Mouse (Mus musculus): ENCODE data around the gene Stac.

Gene Stac

GRCm38 (mm10) chr9:111689680-111690483 lies at the start of gene Stac:
TSS of gene Stac (minus strand) at chr9:111690348.
- peak; percentile 56 for DNase-seq (ENCODE audit: low spot score)

GRCm38 (mm10) chr9:111739431-111740245 lies 49.5 kb upstream of the Stac start:
- peak; percentile 39 for DNase-seq (ENCODE audit: low spot score)

GRCm38 (mm10) chr9:111739026-111739425 lies 48.9 kb upstream of the Stac start:
- no peak for DNase-seq (ENCODE audit: low spot score)

GRCm38 (mm10) chr9:111737796-111738195 lies 47.6 kb upstream of the Stac start:
- no peak for DNase-seq (ENCODE audit: low spot score)

- DNase-seq (ENCODE audit: low spot score): no peak
Observed at GRCm38 (mm10) chr9:111735931-111736330, 45.8 kb upstream of the Stac start.

- no peak for DNase-seq (ENCODE audit: low spot score)
Observed at GRCm38 (mm10) chr9:111731939-111732670, 42.0 kb upstream of the Stac start.

- DNase-seq (ENCODE audit: low spot score): peak; percentile 25
Observed at GRCm38 (mm10) chr9:111724981-111725593, 34.9 kb upstream of the Stac start.

- DNase-seq (ENCODE audit: low spot score): no peak
Observed at GRCm38 (mm10) chr9:111714457-111714856, 24.3 kb upstream of the Stac start.

- no peak for DNase-seq (ENCODE audit: low spot score)
Observed at GRCm38 (mm10) chr9:111700101-111700500, 10.0 kb upstream of the Stac start.

GRCm38 (mm10) chr9:111690484-111690855 lies 322 bp upstream of the Stac start:
- no peak for DNase-seq (ENCODE audit: low spot score)

- DNase-seq (ENCODE audit: low spot score): no peak
Observed at GRCm38 (mm10) chr9:111689146-111689545, 1.0 kb downstream of the Stac start.

GRCm38 (mm10) chr9:111684170-111684569 lies 6.0 kb downstream of the Stac start:
- DNase-seq (ENCODE audit: low spot score): no peak

GRCm38 (mm10) chr9:111679516-111679915 lies 10.6 kb downstream of the Stac start:
- DNase-seq (ENCODE audit: low spot score): no peak

- no peak for DNase-seq (ENCODE audit: low spot score)
Observed at GRCm38 (mm10) chr9:111669816-111670215, 20.3 kb downstream of the Stac start.

GRCm38 (mm10) chr9:111655066-111655465 lies 35.1 kb downstream of the Stac start:
- no peak for DNase-seq (ENCODE audit: low spot score)

- no peak for DNase-seq (ENCODE audit: low spot score)
Observed at GRCm38 (mm10) chr9:111644228-111644627, 45.9 kb downstream of the Stac start.

- DNase-seq (ENCODE audit: low spot score): no peak
Observed at GRCm38 (mm10) chr9:111643369-111643768, 46.8 kb downstream of the Stac start.

- peak; percentile 8 for DNase-seq (ENCODE audit: low spot score)
Observed at GRCm38 (mm10) chr9:111637641-111638040, 52.5 kb downstream of the Stac start.

- no peak for DNase-seq (ENCODE audit: low spot score)
Observed at GRCm38 (mm10) chr9:111632833-111633232, 57.3 kb downstream of the Stac start.

GRCm38 (mm10) chr9:111621191-111621590 lies 69.0 kb downstream of the Stac start:
- DNase-seq (ENCODE audit: low spot score): peak; percentile 65

- no peak for DNase-seq (ENCODE audit: low spot score)
Observed at GRCm38 (mm10) chr9:111611341-111611740, 78.8 kb downstream of the Stac start.

GRCm38 (mm10) chr9:111608762-111609161 lies 81.4 kb downstream of the Stac start:
- no peak for DNase-seq (ENCODE audit: low spot score)
